Mouse (Mus musculus) midbrain, embryonic 12.5 days (tissue): ENCODE measurements around the gene Defb48. TPM values are rescaled to one million over a fixed set of nuclear protein-coding genes. Genes with fewer than 3 reads are reported as not detected.

Source experiments
- polyA plus RNA-seq: library from polyadenylated mRNA; unstranded; fragments of >200 nt; fragmentation: Nextera tagmentation; extraction: Ambion mirVana; gene quantifications from 2 replicates; pipeline ENCODE4 v1.2.1, GENCODE M21; 2016

Defb48 gene
- polyA plus RNA-seq, 1 experiment from 2014 or later: not detected

Other genes with a start within 250 kb of the Defb48 start
- gene Ints6, start 223.3 kb downstream of the Defb48 start, polyA plus RNA-seq: 24.2 and 24.8 TPM in 2 replicates
- gene Wdfy2, start 146.8 kb downstream of the Defb48 start, polyA plus RNA-seq: 15.6 and 16.2 TPM in 2 replicates
- gene Defb47, start 13.6 kb upstream of the Defb48 start, polyA plus RNA-seq: not detected in 2 replicates
- gene Defb43, start 27.3 kb upstream of the Defb48 start, polyA plus RNA-seq: not detected in 2 replicates
- gene Defb42, start 62.5 kb upstream of the Defb48 start, polyA plus RNA-seq: not detected in 2 replicates
- gene Defb30, start 65.5 kb upstream of the Defb48 start, polyA plus RNA-seq: not detected in 2 replicates